Mouse (Mus musculus): Measurements from ENCODE around the gene Eef2k. TPM values are rescaled to one million over a fixed set of nuclear protein-coding genes. Genes with fewer than 3 reads are reported as not detected.

Eef2k gene
- polyA plus RNA-seq, 1 experiment from 2014 or later = 42.1 TPM

DNA sequence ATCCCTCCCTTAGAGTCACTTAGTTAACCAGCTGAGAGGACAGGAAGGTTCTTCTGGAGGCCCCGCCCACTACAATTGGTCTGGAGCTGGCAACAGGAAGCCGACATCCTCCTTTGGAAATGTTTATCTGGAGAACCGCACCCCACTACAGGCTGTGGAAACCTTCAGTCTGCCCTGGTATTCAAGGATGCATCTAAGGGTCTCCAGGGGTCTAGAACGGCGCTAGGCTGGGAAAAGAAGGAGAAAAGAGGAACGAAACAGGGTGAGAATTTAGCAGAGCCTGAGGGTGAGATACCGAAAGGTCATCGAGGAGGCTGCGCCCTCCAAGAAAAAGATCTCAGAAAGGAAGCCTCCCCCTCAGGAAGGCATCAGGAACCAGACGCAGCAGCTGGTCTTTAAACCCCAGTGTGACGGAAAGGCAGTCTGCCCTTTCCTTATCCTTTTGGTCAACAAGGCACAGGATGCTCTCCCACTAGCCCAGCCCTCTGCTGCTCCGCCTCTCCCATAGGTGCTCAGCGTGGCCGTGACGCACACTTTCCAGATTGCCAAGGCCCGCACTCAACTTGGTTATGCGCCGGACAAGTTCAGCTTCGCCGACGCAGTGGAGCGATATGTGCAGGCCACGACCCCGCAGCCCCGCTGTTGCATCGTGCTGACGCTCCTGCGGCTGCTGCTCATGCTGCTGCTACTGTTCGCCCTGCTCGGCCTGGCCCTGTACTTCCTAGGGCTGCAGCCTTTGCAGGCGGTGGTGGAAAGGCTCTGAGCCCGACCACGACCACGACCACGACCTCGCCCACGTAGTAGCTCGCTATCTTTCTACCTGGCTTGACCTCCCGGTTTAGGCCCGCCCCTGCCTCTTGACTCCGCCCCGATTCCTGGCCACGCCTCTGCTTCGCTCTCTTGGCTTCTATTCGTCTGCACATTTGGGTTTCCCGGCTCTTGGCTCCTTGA is 11.9 kb upstream of the Eef2k start:
- WGBS = under 1% methylated on average over 46 of the region's 46 CpGs
- Histone ChIP-seq H3K4me3 (peak overlapping the region; percentile 54), H3K4me2 (peak overlapping the region; percentile 94), H3K27me3 (peaks cover 9% of the 10 kb centered on the region; the same call in 1 of the 2 replicates), H3K27ac (peak overlapping the region; percentile 83), H3K4me1 (peaks cover 13% of the 10 kb centered on the region; the same call in 1 of the 2 replicates), H3K36me3 (no peaks in the 10 kb centered on the region), H3K9me3 (no peaks in the 10 kb centered on the region), H3K9ac (peak overlapping the region; percentile 42)
- peak; percentile 29; the same call in 1 of the 2 replicates for ATAC-seq (ENCODE audit: borderline replicate concordance, extremely low read depth, low FRiP score, low TSS enrichment)

DNA sequence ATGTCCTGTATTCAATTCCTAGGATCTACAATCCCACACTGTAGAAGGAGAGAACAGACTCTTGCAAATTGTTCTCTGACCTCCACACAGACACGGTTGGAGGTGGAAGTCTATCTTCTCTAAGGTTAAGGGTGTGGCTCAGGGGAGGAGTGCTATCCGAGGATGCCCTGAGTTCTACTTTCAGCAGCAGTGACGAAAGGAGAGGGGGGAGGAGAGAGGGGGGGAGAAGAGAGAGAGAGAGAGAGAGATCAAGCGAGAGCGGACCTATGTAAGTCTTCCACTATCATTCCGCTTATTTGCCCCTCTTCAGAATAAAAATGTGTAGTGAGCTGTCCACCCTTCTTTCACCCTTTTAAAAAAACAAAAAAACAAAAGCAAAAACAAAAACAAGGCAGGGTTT is 8.2 kb upstream of the Eef2k start:
- peaks cover 5% of the 10 kb centered on the region; the same call in 1 of the 2 replicates for H3K27me3 ChIP-seq
- H3K4me1 ChIP-seq = peaks cover 18% of the 10 kb centered on the region
- H3K9ac ChIP-seq = 0 out of 2 replicates have a peak overlapping the region, but pooled peaks have one; percentile 14
- H3K4me3 ChIP-seq = peak overlapping the region; percentile 66
- no peaks in the 10 kb centered on the region for H3K9me3 ChIP-seq
- no peaks in the 10 kb centered on the region for H3K36me3 ChIP-seq
- peak overlapping the region; percentile 62 for H3K4me2 ChIP-seq
- peak overlapping the region; percentile 80; the same call in 1 of the 2 replicates for H3K27ac ChIP-seq
- no peak for ATAC-seq (ENCODE audit: borderline replicate concordance, extremely low read depth, low FRiP score, low TSS enrichment)
- WGBS = 36% methylated on average over 6 of the region's 6 CpGs

DNA sequence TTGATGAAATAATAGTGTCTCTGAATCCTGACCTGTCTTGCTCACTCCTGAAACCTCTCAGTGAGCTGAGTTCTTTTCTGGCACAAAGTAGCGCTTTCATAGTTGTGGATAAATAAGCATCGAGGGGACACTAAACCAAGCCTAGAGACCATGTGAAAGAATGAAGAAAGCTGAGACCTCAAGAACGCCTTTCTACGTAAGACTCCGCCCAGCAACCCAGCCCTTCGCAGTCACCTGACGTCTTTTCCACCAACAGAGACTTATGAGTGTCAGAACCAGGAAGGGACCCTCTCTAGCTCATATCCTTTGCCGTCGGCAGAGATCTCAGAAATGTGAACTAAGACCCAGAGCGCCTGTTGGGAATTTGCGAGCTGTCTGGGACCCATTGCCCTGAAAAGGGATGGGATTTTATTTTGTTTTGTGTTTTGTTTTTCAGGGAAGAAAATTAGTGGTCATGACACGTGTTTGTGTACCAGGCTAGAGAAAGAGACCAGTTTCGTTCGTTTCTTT is 7.7 kb upstream of the Eef2k start:
- peak overlapping the region; percentile 80 for H3K27ac ChIP-seq
- peak overlapping the region; percentile 41; the same call in 1 of the 2 replicates for H3K9ac ChIP-seq
- H3K4me3 ChIP-seq = peak overlapping the region; percentile 66
- WGBS = 4% methylated on average over 14 of the region's 14 CpGs
- H3K9me3 ChIP-seq = no peaks in the 10 kb centered on the region
- peaks cover under 1% of the 10 kb centered on the region; the same call in 1 of the 2 replicates for H3K27me3 ChIP-seq
- peak overlapping the region; percentile 62 for H3K4me2 ChIP-seq
- H3K36me3 ChIP-seq = no peaks in the 10 kb centered on the region
- H3K4me1 ChIP-seq = peaks cover 16% of the 10 kb centered on the region
- peak; percentile 84 for ATAC-seq (ENCODE audit: borderline replicate concordance, extremely low read depth, low FRiP score, low TSS enrichment)

DNA sequence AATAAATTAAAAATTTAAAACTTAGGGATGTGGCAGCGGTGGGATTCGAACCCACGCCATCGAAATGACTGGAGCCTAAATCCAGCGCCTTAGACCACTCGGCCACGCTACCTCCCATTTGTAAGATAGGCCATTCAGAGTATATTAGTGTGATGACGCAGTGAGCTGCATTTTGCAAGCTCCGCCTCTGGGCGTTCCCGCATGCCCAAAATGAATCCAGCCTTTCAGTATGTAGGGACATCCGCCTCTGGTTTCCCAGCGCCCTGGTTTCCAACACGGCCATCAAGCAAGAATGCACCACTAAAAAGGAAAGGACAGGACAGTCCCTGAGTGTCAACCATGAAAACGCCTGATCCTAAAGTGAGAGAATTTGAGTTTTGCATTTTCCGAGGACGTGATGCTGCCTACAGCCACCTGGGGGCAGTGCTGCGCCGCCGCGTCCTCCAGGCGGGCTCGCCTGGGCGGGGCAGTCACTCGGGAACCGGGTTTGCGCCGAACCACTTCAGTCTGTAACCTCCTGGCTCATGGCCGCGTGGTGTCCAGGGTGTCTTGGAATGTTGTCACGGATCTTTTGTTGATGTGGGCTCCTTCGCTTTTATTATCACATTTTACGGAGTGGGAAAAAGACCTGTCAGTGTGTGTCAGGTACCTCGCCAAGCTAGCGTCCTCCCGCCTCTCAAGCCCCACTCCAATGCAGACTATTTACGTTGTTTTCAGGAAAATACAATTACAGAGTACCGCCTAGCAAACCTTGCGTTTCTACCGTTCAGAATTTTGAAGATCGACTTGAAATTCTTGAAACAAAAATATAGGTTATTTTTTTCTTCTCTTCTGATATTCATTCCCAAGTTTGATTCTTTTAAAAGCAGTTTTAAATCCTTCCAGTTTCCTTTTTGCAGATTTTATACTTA is 6.9 kb upstream of the Eef2k start:
- under 1% methylated on average over 41 of the region's 41 CpGs for whole genome bisulfite sequencing
- ATAC-seq (ENCODE audit: borderline replicate concordance, extremely low read depth, low FRiP score, low TSS enrichment) = peak; percentile 88

DNA sequence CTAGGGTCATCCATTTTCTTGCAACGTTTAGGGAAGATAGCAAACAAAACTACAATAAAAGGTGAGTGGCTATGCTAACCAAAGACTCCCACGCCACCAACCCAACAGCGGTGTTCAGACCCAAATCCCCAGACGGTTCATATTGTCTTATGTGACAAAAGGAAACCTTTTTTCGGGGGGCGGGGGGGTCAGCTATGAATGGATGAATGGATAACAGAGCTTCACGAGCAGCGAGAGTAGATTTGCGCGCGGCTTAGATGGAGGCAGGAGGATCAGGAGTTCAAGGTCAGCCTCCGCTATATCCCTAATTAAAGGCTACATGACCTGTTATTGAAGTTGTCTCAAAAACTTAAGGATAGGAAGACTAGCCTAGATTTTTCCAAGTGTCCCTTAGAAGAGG is 6.3 kb upstream of the Eef2k start:
- no peak for ATAC-seq (ENCODE audit: borderline replicate concordance, extremely low read depth, low FRiP score, low TSS enrichment)
- H3K27ac ChIP-seq = no peak overlapping the region
- peak overlapping the region; percentile 66 for H3K4me3 ChIP-seq
- peak overlapping the region; percentile 58; the same call in 1 of the 2 replicates for H3K9ac ChIP-seq
- peak overlapping the region; percentile 62 for H3K4me2 ChIP-seq
- H3K36me3 ChIP-seq = no peaks in the 10 kb centered on the region
- no peaks in the 10 kb centered on the region for H3K9me3 ChIP-seq
- 7% methylated on average over 12 of the region's 12 CpGs for WGBS
- no peaks in the 10 kb centered on the region for H3K27me3 ChIP-seq
- H3K4me1 ChIP-seq = peaks cover 7% of the 10 kb centered on the region

More for the DNA sequence above, 6.9 kb upstream of the Eef2k start:
- Histone ChIP-seq H3K27ac (peak overlapping the region; percentile 78), H3K27me3 (no peaks in the 10 kb centered on the region), H3K4me3 (peak overlapping the region; percentile 66), H3K9ac (peak overlapping the region; percentile 58), H3K9me3 (no peaks in the 10 kb centered on the region), H3K4me1 (peaks cover 8% of the 10 kb centered on the region), H3K36me3 (no peaks in the 10 kb centered on the region), H3K4me2 (peak overlapping the region; percentile 62)

DNA sequence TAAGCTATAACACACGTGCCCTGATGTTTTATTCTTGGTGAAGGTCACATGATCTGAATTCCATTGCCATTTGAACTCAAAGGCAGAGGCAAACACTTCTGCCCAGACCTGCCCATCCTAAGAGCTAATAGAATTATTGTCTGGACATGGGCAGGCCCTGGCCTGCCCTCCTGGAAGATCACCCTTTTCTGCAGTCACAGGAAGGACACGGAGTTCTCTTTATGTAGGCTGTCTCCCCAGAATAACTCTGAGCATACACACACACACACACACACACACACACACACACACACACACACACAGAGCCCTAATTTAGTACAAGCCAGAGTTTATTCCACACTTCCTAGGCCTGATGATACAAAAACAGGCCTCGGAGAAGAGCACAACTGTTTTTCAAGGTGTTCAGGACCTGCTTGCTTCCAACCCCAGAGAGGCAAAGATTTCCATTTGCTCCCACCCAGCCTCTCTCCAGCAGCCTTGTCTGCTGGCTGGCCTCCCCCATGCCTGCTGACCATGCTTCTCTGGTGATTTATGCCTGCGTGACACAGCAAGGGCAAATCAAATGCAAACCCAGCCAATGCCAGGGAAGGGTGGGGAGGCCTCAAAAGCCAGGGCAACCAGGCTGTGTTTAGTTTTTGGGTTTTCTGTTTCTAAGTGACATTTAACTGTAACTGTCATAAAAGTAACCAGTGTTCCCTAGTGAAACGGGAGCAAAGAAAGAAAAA is 4.0 kb upstream of the Eef2k start:
- Histone ChIP-seq H3K27ac (no peak overlapping the region), H3K9me3 (no peaks in the 10 kb centered on the region), H3K36me3 (no peaks in the 10 kb centered on the region), H3K9ac (no peak overlapping the region), H3K27me3 (no peaks in the 10 kb centered on the region), H3K4me1 (peaks cover 5% of the 10 kb centered on the region), H3K4me3 (no peak overlapping the region), H3K4me2 (no peak overlapping the region)
- no peak for ATAC-seq (ENCODE audit: borderline replicate concordance, extremely low read depth, low FRiP score, low TSS enrichment)
- 45% methylated on average over 5 of the region's 5 CpGs for WGBS

DNA sequence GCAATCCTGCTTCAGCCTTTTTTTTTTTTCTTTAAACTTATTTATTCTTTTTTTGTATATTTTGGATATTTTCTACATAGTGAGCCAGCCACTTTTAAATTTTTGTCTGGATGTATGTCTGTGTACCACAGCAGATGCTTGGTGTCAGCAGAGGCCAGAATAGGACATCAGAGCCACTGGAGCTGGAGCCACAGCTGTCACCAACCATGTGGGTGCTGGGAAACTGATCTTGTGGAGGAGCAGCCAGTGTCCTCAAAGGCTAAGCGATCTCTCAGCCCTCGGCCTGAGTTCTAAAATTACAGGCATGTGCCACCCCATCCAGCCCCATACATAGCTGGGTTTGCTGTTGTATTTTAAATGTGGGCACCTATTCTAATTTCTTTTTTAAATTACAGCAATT is 2.8 kb upstream of the Eef2k start:
- WGBS = 83% methylated on average over 2 of the region's 2 CpGs

DNA sequence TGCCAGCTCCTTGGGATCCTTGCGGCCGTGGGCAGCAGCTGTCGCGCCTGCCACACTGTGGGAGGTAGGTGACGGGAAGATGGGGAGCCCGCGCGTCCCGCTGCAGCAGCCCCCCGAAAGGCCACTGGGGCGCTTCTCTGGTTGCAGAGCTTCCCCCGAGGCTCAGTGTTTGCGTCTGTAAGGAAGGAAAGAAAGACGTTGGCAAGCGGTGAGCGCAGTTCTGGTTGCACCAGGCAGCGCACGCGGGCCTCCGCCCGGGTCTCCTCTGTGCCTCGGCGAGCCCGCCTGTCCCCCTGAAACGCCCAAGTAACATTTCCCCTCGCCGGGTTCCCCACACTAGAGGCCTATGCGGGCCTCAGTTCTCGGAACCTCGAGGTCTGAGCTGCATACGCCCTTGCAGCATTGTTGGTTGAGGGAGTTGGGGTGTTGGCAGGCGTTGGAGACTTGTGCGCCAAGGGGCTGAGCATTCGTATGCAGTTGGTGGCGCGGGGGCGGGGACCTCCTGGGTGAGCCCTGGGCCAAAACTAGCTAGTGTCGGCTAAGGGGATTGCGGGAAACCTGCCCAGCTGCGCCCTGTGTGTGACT is 498 bp downstream of the Eef2k start:
- Histone ChIP-seq H3K4me3 (peak overlapping the region; percentile 78), H3K27me3 (no peaks in the 10 kb centered on the region), H3K27ac (peak overlapping the region; percentile 99), H3K4me1 (peaks cover 13% of the 10 kb centered on the region; the same call in 1 of the 2 replicates), H3K9ac (peak overlapping the region; percentile 89), H3K9me3 (no peaks in the 10 kb centered on the region), H3K4me2 (peak overlapping the region; percentile 84), H3K36me3 (peaks cover 5% of the 10 kb centered on the region; the same call in 1 of the 2 replicates)
- ATAC-seq (ENCODE audit: borderline replicate concordance, extremely low read depth, low FRiP score, low TSS enrichment) = peak; percentile 84
- WGBS = under 1% methylated on average over 40 of the region's 40 CpGs

More for the DNA sequence above, 2.8 kb upstream of the Eef2k start:
- Histone ChIP-seq H3K36me3 (no peaks in the 10 kb centered on the region), H3K4me1 (peaks cover 17% of the 10 kb centered on the region), H3K27me3 (no peaks in the 10 kb centered on the region), H3K4me2 (no peak overlapping the region), H3K27ac (no peak overlapping the region), H3K4me3 (no peak overlapping the region), H3K9ac (no peak overlapping the region), H3K9me3 (no peaks in the 10 kb centered on the region)
- no peak for ATAC-seq (ENCODE audit: borderline replicate concordance, extremely low read depth, low FRiP score, low TSS enrichment)

DNA sequence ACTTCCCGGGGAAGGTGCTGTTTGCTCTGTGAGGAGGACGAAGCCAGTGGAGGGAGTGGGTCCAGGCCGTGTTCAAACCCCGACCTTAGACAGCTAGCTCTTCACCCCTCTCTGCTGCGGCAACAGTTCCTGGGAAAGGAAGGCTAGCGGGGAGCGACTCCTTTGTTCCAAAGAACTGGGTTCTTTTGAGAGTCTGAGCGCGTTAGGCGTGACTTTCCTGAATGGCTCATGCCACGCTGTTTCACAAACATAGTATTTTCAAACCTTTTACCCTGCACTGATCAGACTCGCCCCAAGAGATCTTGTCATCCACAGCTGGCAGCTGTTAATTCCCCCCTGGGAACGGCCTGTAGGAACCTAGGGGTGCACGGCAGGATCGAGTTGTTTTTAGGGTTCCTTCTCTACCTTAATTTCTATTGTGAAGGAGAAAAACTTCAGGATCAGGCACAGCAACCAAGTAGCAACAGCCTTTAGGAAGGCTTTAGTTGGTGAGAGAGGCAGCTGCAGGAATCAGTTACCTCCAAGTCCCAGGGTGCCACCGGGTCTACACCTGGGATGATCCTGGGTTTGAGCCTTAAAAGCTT is 1.3 kb downstream of the Eef2k start:
- Histone ChIP-seq H3K9ac (peak overlapping the region; percentile 89), H3K27ac (peak overlapping the region; percentile 99), H3K4me1 (peaks cover 13% of the 10 kb centered on the region; the same call in 1 of the 2 replicates), H3K9me3 (no peaks in the 10 kb centered on the region), H3K27me3 (no peaks in the 10 kb centered on the region), H3K4me3 (peak overlapping the region; percentile 78), H3K4me2 (peak overlapping the region; percentile 84), H3K36me3 (peaks cover 5% of the 10 kb centered on the region; the same call in 1 of the 2 replicates)
- WGBS = 4% methylated on average over 16 of the region's 16 CpGs
- peak; percentile 17; the same call in 1 of the 2 replicates for ATAC-seq (ENCODE audit: borderline replicate concordance, extremely low read depth, low FRiP score, low TSS enrichment)

DNA sequence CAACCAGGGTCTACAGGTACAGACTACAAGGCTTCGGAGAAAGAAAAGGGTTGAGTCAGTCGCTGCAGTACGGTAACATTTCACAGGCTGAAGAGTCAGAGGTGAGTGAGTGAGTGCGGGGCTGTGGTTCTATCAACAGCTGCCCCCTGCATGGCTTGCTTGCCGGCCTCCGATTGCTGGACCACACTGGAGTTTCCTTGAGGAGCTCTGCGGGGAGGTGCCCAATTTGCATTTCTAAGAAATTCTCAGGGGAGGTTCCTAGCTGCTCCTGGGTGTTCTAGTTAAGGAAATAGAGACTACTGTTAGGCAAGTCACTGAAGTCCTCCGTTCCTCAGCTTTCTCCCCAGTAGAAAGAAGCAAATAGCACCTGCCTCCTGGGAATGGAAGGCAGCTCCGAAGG is 2.1 kb downstream of the Eef2k start:
- Histone ChIP-seq H3K4me2 (peak overlapping the region; percentile 84), H3K9me3 (no peaks in the 10 kb centered on the region), H3K4me3 (peak overlapping the region; percentile 78), H3K4me1 (peaks cover 13% of the 10 kb centered on the region; the same call in 1 of the 2 replicates), H3K27me3 (no peaks in the 10 kb centered on the region), H3K36me3 (peaks cover 5% of the 10 kb centered on the region; the same call in 1 of the 2 replicates), H3K27ac (no peak overlapping the region), H3K9ac (peak overlapping the region; percentile 89; the same call in 1 of the 2 replicates)
- no peak for ATAC-seq (ENCODE audit: borderline replicate concordance, extremely low read depth, low FRiP score, low TSS enrichment)
- 42% methylated on average over 9 of the region's 9 CpGs for WGBS
